Mouse (Mus musculus): ENCODE measurements around the gene Sebox.
"Not testable (repeated sequence)": the region's sequence is repeated elsewhere in the genome, so short reads cannot be mapped to it uniquely, and the experiment has no call there.

Gene Sebox

GRCm38 (mm10) chr11:78531515-78531914, 28.3 kb downstream of the Sebox start:
- not testable (repeated sequence) for DNase-seq (ENCODE audit: inconsistent age in 2 of 2, low spot score in 1 of 2)

DNA sequence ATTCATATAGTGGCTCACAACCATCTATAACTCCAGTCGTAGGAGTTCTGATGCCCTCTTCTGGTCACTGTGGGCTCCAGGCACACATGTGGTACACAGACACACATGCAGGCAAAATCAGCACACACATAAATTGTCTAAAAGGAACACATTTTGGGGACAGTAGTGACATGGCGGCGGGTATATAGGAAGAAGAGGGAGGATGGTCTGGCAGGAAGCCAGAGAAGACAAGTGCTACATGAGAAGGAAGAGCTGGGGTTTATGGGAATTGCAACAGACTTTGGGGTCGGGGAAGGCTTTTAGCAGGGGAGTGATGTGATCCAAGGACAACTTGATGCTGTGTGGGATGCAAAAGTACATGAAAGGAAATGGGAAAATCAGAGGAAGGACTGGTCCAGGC, 31.3 kb downstream of the Sebox start:
- DNase-seq (ENCODE audit: inconsistent age in 2 of 2, low spot score in 1 of 2), result peak in 1 of 2 experiments; percentile 55

- peak; percentile 54 to 85 for DNase-seq (ENCODE audit: inconsistent age in 2 of 2, low spot score in 1 of 2)
Measured at GRCm38 (mm10) chr11:78535376-78536079, 32.3 kb downstream of the Sebox start.

DNA sequence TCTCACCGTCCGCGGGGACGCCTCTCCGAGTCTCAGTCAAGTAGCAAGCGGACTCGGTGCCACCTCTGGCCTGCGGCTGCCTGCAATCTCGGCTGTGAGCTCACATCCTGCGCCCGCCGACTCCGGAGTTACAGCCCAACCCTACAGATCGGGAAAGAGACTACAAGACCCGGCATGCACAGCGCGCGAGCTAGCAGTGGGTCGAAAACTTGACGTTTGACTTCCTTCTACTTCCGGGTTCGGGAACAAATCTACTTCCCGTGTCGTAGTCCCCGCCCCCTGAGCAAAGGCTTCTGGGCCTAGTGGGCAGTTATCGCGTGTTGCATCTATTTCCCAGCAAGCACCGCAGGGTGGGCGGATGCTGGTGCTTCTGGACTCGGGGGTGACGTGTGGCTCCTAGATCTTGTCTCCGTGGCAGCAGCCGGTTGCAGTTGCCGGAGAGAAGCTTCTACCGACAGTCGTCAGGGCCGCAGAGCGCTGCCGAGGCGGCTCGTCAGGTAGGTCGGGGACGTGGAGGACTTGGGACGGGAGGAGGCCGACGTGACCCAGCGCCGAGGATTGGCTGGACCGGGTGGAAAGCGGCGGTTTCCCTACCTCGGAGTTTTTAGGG, 32.9 kb downstream of the Sebox start, which contains the start of the genes Tnfaip1 and Ift20:
TSS of gene Tnfaip1 (minus strand) at position 253 of the 610 bp plus-strand sequence.
TSS of gene Ift20 (plus strand) at position 282 of the 610 bp plus-strand sequence.
- DNase-seq (ENCODE audit: inconsistent age in 2 of 2, low spot score in 1 of 2), result peak; percentile 99

DNA sequence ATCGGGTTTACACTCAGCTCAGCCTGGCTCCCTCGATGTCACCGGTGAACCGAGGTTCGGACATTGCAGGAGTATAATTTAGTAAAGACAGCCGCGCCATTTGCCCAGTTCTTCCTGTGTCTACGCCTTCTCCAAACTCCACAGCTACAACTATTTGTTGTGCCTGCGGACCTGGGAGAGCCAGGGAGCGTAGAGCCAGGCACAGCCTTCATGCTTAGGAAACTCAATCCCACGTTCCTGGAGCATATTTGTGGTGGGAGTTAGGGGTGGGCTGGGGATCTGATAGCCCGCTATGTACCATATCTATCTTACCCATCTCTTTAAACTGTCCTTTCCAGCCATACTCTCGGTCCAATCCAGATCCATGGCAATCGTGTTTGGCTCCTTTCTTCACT, 33.4 kb downstream of the Sebox start:
- DNase-seq (ENCODE audit: inconsistent age in 2 of 2, low spot score in 1 of 2), result no peak

- peak in 1 of 2 experiments; percentile 64 for DNase-seq (ENCODE audit: inconsistent age in 2 of 2, low spot score in 1 of 2)
Measured at GRCm38 (mm10) chr11:78540358-78540757, 37.1 kb downstream of the Sebox start.

DNA sequence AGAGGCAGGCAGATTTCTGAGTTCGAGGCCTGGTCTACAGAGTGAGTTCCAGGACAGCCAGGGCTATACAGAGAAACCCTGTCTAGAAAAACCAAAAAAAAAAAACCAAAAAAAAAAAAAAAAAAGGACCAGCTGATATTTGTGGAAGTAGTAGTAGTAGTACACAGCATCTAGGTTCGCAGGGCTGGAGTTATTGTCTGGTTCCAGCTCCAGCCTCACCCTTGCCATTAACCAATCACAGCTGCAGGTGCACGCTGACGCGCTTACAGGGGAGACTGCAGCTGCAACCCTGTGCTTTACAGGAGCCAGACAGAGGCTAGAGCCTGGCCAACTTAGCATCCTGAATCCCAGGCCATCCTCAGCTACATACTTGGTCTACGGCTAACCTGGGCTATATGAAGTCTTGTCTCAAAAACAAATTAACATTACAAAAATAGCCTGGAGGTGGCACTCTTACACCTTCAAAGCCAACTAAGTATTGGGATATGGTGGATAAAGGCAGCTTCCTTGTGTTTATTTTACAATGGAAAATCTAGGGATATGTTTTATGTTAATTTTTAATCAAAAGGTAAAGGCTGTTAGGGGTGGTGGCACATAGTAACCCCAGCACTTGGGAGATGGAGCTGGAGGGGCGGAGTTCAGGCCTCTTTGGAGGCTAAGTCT, 41.3 kb downstream of the Sebox start:
- no peak for DNase-seq (ENCODE audit: inconsistent age in 2 of 2, low spot score in 1 of 2)

DNA sequence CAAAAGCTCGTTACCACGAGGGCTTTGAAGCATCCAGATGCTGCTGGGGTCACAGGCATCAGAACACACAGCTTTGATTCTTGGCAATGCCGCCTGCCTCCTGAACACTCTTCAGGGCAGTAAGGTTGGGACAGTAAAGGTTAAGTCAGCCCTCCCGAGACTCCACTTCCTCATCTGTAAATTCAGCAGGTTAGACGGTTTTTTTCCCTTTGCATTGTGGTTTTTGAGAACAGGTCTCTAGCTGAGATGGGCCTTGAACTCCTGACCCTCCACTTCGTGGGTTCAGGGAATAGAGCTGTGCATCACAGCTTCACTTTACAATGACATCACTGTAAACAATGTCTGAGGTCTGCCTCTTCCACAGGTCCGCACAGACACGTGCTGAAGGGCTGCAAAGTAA, 41.9 kb downstream of the Sebox start:
- no peak for DNase-seq (ENCODE audit: inconsistent age in 2 of 2, low spot score in 1 of 2)

GRCm38 (mm10) chr11:78547718-78548460, 44.6 kb downstream of the Sebox start:
- no peak for DNase-seq (ENCODE audit: inconsistent age in 2 of 2, low spot score in 1 of 2)

- DNase-seq (ENCODE audit: inconsistent age in 2 of 2, low spot score in 1 of 2), result no peak
Measured at GRCm38 (mm10) chr11:78549491-78549987, 46.3 kb downstream of the Sebox start.

DNA sequence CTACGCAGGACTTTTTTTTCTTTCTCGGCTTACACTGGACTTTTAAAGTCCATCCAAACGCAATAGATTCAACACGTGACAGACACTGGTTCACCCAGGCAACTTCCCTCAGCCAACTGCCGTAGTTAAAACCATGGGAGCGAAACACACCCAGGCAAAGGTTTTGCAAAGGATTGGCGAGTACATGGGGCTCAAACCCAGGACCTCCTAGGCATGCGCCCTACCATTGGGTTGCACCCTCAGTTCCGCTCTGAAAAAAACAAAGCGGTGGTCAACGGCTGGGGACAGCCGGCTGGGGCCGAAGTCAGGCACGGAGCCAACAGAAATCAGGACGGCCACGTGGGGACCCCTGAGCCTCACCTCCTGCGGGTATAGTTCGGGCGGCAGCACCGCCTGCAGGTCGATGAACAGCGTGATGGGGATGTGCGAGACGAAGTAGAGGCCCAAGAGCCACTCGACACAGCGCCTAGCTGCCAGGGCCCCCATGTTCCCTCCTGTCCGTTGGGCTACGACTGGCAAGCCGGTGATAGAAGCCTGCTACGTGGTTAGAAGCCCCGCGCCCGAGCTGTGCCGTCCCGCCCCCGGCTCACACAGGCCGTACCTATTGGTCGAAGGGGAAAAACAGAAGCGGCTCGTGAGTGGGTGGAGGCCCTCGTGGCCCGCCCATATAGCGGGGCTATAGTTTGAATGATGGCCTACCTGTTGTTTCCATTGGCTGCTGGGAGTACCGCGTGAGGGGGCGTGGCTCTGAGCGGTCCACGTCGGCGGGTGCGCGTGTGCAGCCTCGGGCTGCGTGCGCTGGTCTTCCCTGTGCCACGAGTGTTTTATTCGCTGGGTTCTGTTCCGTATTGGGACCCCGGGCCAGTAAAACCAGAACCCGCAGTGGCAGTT, 47.2 kb downstream of the Sebox start, which contains the start of gene Tmem97:
TSS of gene Tmem97 (minus strand) at position 610 of the 891 bp plus-strand sequence.
- peak; percentile 97 to 98 for DNase-seq (ENCODE audit: inconsistent age in 2 of 2, low spot score in 1 of 2)

DNA sequence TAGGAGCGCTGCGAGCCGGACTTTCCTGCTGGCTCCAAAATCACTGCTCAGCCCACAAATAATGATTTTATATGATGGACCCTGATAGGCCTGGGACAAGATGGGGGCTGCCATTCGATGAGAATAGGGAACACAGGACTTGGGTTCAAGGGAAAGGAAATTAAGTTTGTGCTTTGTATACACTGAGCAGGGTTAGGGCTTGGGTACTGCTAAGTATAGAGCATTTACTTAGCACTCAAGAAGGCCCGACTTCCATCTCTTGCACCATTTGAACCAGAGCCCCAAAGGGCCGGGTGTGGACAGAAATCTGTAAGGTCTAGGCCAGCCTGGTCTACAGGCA, 47.8 kb downstream of the Sebox start:
- no peak for DNase-seq (ENCODE audit: inconsistent age in 2 of 2, low spot score in 1 of 2)

Data from adrenal gland, adult (tissue).